Mouse (Mus musculus) kidney, adult 18-20 months (tissue): Measurements from ENCODE around the gene Dll1.

Source experiments
- DNase-seq: peaks from one replicate; pipeline ENCODE4 v3.0.0; 2021

Gene Dll1

DNA sequence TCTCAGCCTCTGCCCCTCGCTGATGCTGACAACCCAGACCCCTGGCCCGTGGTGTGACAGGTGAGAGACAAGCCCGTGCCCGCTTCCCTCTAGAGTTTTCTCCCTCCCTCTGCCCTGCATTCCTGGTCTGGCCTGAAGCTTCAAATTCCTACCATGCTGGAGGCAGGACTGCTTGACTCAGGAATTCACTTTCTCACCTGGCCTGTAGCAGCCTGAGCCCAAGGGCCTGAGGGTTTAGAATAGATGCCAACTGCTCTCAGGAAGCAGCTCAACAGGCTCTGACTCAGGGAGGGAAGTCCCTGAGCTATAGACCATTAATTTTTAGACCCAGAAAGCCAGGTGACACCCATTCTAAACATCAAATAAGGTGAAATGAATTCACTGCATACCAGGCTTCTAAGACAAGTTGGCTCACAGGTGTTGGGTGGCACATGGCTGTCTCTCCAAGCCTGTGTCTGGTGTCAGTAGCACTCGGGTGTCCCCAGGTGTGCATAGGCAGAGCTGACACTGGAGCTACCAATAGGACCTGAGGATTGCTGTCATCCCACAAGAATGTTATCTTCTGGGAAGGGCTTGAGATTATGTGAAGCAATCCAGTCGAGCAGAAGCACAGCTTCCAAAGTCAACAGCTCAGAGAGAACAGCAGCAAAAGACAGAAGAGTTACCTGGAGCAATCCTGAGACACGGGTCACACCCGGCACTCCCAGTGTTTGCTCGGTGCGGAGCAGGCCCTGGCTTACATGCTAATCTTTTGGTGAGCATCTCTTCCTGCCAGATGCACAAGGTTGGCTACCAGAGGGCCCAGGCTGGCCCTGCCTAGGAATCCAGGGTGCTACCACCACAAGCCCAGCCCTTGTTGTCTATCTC, 50.5 kb downstream of the Dll1 start:
- DNase-seq = peak; percentile 6

DNA sequence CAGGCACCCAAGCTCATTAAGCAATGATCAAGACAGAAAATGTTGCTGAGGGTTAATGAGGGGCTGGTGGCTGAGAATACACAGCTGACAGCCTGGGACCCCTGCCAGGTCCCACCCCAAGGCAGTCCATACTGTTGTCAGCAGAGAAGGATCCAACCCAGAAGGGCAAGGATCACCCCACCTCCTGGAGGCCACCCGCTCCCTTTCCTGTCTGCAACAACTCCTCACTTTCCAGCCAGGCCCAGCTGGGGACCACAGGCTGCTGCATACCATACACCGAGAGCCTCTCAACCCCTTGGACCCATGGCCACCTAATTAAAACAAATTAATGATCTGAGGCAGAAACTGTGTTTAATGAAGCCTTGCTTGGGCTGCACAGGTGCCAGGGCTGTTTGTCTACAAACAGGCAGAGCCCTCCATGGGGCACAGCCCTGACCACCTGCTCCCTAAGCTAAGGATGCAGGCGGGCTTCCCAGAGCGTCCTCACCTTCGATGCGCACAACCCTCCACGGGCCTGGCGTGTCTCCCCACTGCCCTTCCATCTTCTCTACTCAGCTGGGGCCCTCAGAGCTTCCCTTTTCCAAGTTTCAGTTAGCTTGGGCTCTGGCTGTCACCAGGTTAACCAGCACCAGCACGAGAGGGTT, 53.4 kb downstream of the Dll1 start:
- DNase-seq = no peak
